Mouse (Mus musculus) kidney, adult 2 months (tissue): ENCODE data around the gene Neurl4. TPM values are rescaled to one million over a fixed set of nuclear protein-coding genes. Genes with fewer than 3 reads are reported as not detected.

Source experiments
- DNase-seq: peaks from one replicate; pipeline ENCODE4 v3.0.0; 2021
- H3K27ac ChIP-seq: fragments of 200-500 bp; 2 replicates; pipeline ENCODE4 v1.5.1; 2012; ENCODE audit warnings: low read depth, low read length, control low read depth, inconsistent platforms; ENCODE audit not compliant: insufficient read depth
- H3K27me3 ChIP-seq: fragments of 200-500 bp; replicated peaks from 2 replicates; pipeline ENCODE4 v1.6.1; 2012; ENCODE audit warnings: mild to moderate bottlenecking, moderate library complexity, low read length, inconsistent platforms; ENCODE audit not compliant: control insufficient read depth, insufficient read depth
- H3K36me3 ChIP-seq: fragments of 200-500 bp; 2 replicates; pipeline ENCODE4 v1.6.1; 2012; ENCODE audit warnings: mild to moderate bottlenecking, moderate library complexity, low read length, inconsistent platforms; ENCODE audit not compliant: control insufficient read depth, insufficient read depth
- H3K4me1 ChIP-seq: fragments of 200-500 bp; 2 replicates; pipeline ENCODE4 v1.6.1; 2011; ENCODE audit warnings: low read length; ENCODE audit not compliant: control insufficient read depth, insufficient read depth
- H3K4me3 ChIP-seq: fragments of 200-500 bp; 2 replicates; pipeline ENCODE4 v1.5.1; 2011; ENCODE audit warnings: mild to moderate bottlenecking, low read depth, low read length, control low read depth; ENCODE audit not compliant: insufficient read depth
- CTCF ChIP-seq: fragments of 200-500 bp; conservative IDR thresholded peaks from 2 replicates; pipeline ENCODE4 v1.5.1; 2011; ENCODE audit warnings: low read depth, mild to moderate bottlenecking, control low read depth, low read length, moderate library complexity, mixed read lengths; ENCODE audit not compliant: insufficient read depth, insufficient read length
- POLR2A ChIP-seq: fragments of 200-500 bp; IDR thresholded peaks from one replicate; pipeline ENCODE4 v1.6.1; 2011; ENCODE audit warnings: low read depth, low read length, control low read depth
- WGBS: fragments of 180-500 bp; shearing (Covaris S2); methylation state at CpG from one replicate; pipeline ENCODE4 v1.1.7; 2018; 5-methylcytosine and 5-hydroxymethylcytosine counted together
- polyA plus RNA-seq: library from polyadenylated mRNA; depleted of rRNA; stranded (reverse); fragments of >200 nt; gene quantifications from 2 replicates; pipeline ENCODE4 v1.2.3, GENCODE M21; 2012

Neurl4 gene
- polyA plus RNA-seq, 1 experiment, result 72.0 TPM

DNA sequence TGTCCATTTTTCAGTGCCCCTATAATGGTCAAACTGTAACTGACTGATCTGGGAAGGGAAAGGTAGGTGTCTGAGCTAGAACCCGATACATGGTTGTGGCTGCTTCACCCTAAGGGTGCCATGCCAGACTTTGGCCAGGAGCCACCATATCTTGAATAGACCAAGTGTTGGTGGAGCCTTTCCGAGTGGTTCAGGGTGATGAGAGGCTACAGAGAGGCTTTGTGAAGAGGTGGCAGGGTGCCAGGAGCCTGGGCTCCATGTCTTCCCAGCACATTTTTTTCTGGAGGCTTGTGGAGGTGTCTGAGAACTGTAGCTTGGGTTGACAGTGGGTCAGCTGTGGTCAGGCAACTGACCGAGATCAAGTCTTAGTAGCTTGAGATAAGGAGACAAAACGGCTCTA is 9.4 kb upstream of the Neurl4 start:
- no peak for DNase-seq
- WGBS, result 74% methylated on average over 4 of the region's 4 CpGs
- no peaks in the 10 kb centered on the region for H3K27me3 ChIP-seq
- no peak overlapping the region for H3K4me3 ChIP-seq
- no peak for TF ChIP-seq POLR2A
- no peak for TF ChIP-seq CTCF
- no peak overlapping the region for H3K27ac ChIP-seq
- H3K4me1 ChIP-seq, result no peaks in the 10 kb centered on the region; the same call in 1 of the 2 replicates
- H3K36me3 ChIP-seq, result no peaks in the 10 kb centered on the region

DNA sequence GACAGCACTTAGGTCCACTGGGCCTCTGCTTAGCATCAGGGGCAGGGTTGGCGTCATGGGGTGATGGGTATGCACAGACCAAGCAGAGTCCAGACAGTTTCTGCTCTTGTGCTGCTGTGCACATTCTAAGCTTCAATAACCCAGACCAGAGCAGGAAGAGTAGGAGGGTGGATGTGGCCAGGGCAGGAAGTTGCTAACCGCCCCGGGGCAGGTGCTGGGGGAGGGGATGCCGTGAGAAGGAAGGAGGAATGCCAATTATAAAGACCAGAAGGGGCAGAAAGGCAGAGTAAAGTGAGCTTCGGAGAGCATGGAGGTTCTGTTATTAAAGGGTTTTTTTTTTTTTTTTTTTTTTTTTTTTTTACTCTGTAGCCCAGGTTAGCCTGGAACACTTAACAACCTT is 6.2 kb upstream of the Neurl4 start:
- WGBS, result 61% methylated on average over 5 of the region's 5 CpGs
- H3K36me3 ChIP-seq, result no peaks in the 10 kb centered on the region
- no peak overlapping the region for H3K4me3 ChIP-seq
- H3K27ac ChIP-seq, result no peak overlapping the region
- TF ChIP-seq POLR2A (no peak), CTCF (no peak)
- no peaks in the 10 kb centered on the region for H3K27me3 ChIP-seq
- 0 out of 2 replicates have a peak, but pooled peaks cover under 1% of the 10 kb centered on the region for H3K4me1 ChIP-seq
- no peak for DNase-seq

- Histone ChIP-seq H3K27me3 (no peaks in the 10 kb centered on the region), H3K4me3 (no peak within 1 kb of the TSS), H3K36me3 (no peaks in the 10 kb centered on the region), H3K27ac (no peak within 1 kb of the TSS), H3K4me1 (peaks cover 3% of the 10 kb centered on the region; the same call in 1 of the 2 replicates)
- no peak for TF ChIP-seq CTCF
- TF ChIP-seq POLR2A, result no peak
- no peak for DNase-seq
- WGBS, result 76% methylated on average over 4 of the region's 4 CpGs
Measured at GRCm38 (mm10) chr11:69895291-69895690, 5.6 kb upstream of the Neurl4 start, which contains the start of gene Acap1. Gene Acap1 (minus strand): TSS chr11:69895539.

DNA sequence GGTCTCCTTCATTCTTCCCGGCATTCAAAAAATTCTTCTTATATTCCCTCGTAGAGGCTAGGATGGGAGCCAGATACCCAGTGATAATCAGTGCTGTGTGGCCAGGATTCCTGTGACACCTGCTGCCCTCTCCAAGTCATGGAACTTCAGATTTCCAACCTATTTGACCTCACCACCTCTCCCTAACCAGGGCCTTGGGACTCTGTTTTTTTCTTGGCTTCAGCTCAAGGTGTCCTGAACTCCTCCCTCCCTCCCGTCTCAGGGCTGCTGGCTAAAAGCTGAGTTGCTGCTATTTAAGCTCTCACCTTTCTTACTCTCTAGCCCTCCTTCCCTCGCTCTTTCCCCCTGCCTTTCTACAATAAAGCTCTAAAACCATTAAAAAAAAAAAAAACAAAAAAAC is 1.0 kb upstream of the Neurl4 start:
- no peak overlapping the region for H3K27ac ChIP-seq

DNA sequence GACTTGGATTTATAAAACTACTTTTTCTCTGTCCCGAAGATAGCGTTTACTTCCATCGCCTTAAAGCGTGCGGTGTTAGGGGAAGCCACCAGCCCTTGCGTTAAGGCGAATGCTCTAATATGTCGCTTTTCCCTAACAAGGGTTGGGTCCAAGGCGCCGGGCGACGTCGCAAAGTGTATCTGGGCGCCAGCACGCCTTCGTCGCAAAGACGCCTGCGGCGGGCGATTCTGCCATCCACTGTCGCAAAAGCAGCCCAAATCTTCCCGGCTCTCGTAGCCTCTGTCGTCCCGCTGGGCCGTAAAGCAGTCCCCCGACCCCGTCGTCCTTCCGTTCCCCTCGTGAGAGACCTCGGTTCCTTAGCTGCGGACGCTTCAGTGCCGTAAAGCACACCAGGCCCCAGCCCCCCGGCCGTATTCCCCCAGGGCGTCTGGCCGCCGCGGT is 554 bp downstream of the Neurl4 start:
- no peaks in the 10 kb centered on the region for H3K27me3 ChIP-seq
- WGBS, result under 1% methylated on average over 42 of the region's 42 CpGs
- TF ChIP-seq POLR2A (no peak), CTCF (no peak)

More for the DNA sequence above, 1.0 kb upstream of the Neurl4 start:
- Histone ChIP-seq H3K4me1 (peaks cover 3% of the 10 kb centered on the region; the same call in 1 of the 2 replicates), H3K36me3 (no peaks in the 10 kb centered on the region), H3K4me3 (no peak overlapping the region), H3K27me3 (no peaks in the 10 kb centered on the region)
- WGBS, result 19% methylated on average over 4 of the region's 4 CpGs
- TF ChIP-seq CTCF (no peak), POLR2A (no peak)
- DNase-seq, result peak; percentile 66

DNA sequence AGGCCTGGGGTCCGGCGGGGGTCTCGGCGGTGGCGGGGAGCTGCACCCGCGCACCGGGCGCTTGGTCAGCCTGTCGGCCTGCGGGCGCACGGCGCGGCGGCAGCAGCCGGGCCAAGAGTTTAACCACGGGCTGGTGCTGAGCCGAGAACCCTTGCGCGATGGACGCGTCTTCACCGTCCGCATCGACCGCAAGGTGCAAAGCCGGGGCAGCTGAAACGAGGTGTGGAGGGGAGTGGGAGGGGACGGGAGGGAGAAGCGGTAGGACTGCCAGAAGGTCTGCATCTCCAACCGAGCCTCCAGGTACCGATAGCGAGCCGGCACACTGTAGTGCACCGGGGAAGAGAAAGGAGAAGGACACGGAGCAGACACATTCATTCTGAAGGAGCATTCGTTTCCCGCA is 1.1 kb downstream of the Neurl4 start:
- Histone ChIP-seq H3K27ac (peak overlapping the region; percentile 33), H3K27me3 (no peaks in the 10 kb centered on the region), H3K4me3 (peak overlapping the region; percentile 67), H3K4me1 (peaks cover 3% of the 10 kb centered on the region; the same call in 1 of the 2 replicates), H3K36me3 (no peaks in the 10 kb centered on the region)
- peak; percentile 41 for DNase-seq
- TF ChIP-seq POLR2A, result no peak
- no peak for TF ChIP-seq CTCF
- under 1% methylated on average over 39 of the region's 39 CpGs for WGBS

More for the DNA sequence above, 554 bp downstream of the Neurl4 start:
- Histone ChIP-seq H3K4me3 (peak overlapping the region; percentile 67), H3K27ac (peak overlapping the region; percentile 96), H3K36me3 (no peaks in the 10 kb centered on the region), H3K4me1 (peaks cover 3% of the 10 kb centered on the region; the same call in 1 of the 2 replicates)
- DNase-seq, result peak; percentile 98

DNA sequence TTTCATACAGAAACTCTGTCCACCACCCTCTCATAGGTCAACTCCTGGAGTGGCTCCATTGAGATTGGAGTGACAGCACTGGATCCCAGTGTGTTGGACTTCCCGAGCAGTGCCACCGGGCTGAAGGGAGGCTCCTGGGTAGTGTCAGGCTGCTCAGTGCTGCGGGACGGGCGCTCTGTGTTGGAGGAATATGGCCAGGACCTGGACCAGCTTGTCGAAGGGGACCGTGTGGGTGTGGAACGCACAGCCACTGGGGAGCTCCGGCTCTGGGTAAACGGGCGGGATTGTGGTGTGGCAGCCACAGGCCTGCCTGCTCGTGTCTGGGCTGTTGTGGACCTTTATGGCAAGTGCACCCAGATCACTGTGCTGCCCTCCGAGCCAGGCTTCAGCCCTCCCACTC is 2.1 kb downstream of the Neurl4 start:
- Histone ChIP-seq H3K36me3 (no peaks in the 10 kb centered on the region; the same call in 1 of the 2 replicates), H3K4me1 (peaks cover 7% of the 10 kb centered on the region; the same call in 1 of the 2 replicates), H3K27me3 (no peaks in the 10 kb centered on the region), H3K27ac (no peak overlapping the region), H3K4me3 (no peak overlapping the region)
- DNase-seq, result no peak
- no peak for TF ChIP-seq CTCF
- no peak for TF ChIP-seq POLR2A
- WGBS, result 82% methylated on average over 13 of the region's 13 CpGs
